Mouse (Mus musculus): ENCODE measurements around the gene Tmem18.

Tmem18 gene

DNA sequence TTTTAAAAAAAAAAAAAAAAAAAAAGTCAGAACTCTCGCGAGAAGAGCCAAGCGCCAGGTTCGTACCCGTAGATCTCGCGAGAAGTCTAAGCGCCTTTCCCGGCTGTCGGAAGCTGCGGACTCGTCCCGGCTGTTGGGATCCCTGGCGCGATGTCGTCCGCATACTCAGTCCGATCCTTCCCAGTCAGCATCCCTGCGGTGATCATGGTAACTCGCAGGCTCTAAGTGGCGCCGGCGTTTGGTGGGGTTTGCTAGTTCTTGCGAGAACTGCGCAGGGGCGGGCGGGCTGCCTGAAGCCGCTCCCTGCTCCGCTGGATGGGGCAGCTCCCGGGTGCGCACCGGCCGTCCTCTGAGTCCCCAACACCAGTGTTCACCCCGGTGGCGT, at the start of gene Tmem18:
Tmem18 (plus strand) TSS at position 71 of the 385 bp plus-strand sequence.
- peak; percentile 58 for DNase-seq (ENCODE audit: low spot score)

GRCm38 (mm10) chr12:30557349-30557748, 26.9 kb upstream of the Tmem18 start:
- no peak for DNase-seq (ENCODE audit: low spot score)

GRCm38 (mm10) chr12:30561411-30561810, 22.8 kb upstream of the Tmem18 start:
- no peak for DNase-seq (ENCODE audit: low spot score)

DNA sequence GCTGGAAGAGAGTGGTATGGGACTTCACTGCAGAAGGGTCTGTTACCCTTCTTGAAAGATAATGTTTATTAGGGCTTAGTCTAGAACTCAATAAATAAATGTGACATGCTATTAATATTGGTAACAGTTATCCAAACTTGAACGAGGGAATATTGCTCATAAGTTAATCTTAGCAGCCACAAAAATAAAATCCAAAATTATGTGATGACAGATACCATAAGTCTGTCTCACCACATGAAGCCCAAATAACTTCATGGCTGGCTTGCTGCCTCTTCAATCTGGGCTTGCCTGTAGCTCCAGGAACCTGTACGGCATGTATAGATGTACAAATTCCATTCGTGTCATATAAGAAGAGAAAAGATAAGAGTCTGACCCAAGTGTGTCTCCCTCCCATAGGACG, 12.2 kb upstream of the Tmem18 start:
- DNase-seq (ENCODE audit: low spot score): no peak

- no peak for DNase-seq (ENCODE audit: low spot score)
These were observed 8.3 kb upstream of the Tmem18 start for GRCm38 (mm10) chr12:30575952-30576351.

GRCm38 (mm10) chr12:30578019-30578418, 6.2 kb upstream of the Tmem18 start:
- peak; percentile 59 for DNase-seq (ENCODE audit: low spot score)

GRCm38 (mm10) chr12:30581277-30581676, 2.9 kb upstream of the Tmem18 start:
- no peak for DNase-seq (ENCODE audit: low spot score)

GRCm38 (mm10) chr12:30583586-30584355, 455 bp upstream of the Tmem18 start:
- no peak for DNase-seq (ENCODE audit: low spot score)

DNA sequence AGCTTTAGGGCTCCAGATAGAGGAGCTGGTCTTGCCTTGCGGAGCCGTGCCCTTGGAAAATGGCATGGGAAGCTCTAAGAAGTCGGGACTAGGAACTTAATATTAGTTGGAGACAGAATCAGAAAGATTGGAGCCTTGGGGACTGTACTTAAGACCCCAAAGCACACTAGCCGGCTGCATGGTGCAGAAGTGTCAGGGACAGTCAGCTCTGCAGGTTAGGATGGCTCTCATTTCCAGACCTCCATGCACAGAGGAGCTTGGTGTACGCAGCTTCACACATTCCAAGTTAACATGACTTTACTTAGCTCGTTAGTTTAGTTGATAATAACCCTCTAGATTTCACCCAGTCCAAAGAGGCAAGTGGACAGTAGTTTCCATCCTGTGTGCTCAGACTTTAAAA, 637 bp downstream of the Tmem18 start:
- DNase-seq (ENCODE audit: low spot score): no peak

- no peak for DNase-seq (ENCODE audit: low spot score)
These were observed 7.6 kb downstream of the Tmem18 start for GRCm38 (mm10) chr12:30591832-30592231.

- peak; percentile 37 for DNase-seq (ENCODE audit: low spot score)
These were observed 12.7 kb downstream of the Tmem18 start for GRCm38 (mm10) chr12:30596818-30597407.

GRCm38 (mm10) chr12:30598955-30599354, 14.7 kb downstream of the Tmem18 start:
- no peak for DNase-seq (ENCODE audit: low spot score)

DNA sequence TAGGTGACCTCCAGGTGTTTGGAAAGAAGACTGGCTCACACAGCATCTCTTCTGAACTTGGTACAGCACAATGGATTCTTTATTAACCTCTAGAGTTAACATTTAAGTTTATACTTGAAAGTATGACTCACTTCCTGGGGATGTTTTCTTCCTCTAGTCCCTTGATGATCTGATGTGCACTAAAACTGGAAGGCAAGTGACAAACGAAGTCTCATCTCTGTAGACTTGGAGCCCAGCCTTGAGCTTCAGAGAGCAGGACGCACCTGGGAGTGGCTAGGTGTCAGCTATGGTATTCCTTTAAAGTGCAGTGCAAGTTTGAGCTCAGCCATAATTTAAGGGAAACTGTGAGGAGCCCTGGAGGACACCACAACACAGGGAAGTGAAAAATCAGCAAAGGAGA, 15.2 kb downstream of the Tmem18 start:
- no peak for DNase-seq (ENCODE audit: low spot score)

GRCm38 (mm10) chr12:30599997-30600396, 15.8 kb downstream of the Tmem18 start:
- DNase-seq (ENCODE audit: low spot score): no peak

DNA sequence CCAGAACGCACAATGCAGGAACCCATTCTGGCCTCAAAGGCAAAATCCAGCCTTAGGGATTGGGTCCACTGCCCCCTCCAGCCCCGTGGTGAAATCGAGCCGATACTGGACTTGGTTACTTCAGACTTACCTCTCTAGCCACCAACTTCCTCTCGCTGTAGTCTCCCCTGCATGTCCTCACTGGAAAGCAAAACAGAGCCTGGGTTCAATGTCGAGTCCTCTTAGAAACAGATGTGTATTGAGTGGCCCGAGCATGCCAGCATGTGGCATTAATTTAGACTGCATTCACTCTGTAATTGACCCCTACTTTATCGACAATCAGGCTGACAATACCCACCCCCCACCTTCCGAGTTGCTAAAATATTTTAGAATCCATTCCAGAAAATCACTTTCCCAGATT, 19.8 kb downstream of the Tmem18 start:
- no peak for DNase-seq (ENCODE audit: low spot score)

- DNase-seq (ENCODE audit: low spot score): no peak
These were observed 20.6 kb downstream of the Tmem18 start for GRCm38 (mm10) chr12:30604876-30605275.

GRCm38 (mm10) chr12:30605941-30606340, 21.7 kb downstream of the Tmem18 start:
- DNase-seq (ENCODE audit: low spot score): no peak

DNA sequence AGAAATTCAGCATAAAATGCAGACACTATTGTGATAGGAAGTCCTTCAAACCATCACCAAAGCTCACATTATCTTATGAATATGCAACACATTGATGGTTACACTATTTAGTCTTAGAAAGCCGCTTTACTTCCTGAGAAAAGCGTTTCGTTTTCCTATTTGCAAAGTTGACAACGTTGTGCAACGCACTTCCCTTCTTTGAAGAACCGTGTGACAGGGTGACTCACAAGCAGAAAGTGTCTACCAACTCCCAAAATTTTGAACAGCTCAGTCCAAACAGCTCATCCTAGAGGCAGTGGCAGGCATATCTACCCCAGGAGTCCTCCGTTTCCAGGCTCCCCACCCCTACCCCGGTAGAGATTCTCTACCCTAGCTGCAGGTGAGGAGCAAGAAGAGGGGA, 22.5 kb downstream of the Tmem18 start:
- DNase-seq (ENCODE audit: low spot score): no peak

- no peak for DNase-seq (ENCODE audit: low spot score)
These were observed 34.2 kb downstream of the Tmem18 start for GRCm38 (mm10) chr12:30618425-30618824.

GRCm38 (mm10) chr12:30628466-30628865, 44.2 kb downstream of the Tmem18 start:
- no peak for DNase-seq (ENCODE audit: low spot score)

DNA sequence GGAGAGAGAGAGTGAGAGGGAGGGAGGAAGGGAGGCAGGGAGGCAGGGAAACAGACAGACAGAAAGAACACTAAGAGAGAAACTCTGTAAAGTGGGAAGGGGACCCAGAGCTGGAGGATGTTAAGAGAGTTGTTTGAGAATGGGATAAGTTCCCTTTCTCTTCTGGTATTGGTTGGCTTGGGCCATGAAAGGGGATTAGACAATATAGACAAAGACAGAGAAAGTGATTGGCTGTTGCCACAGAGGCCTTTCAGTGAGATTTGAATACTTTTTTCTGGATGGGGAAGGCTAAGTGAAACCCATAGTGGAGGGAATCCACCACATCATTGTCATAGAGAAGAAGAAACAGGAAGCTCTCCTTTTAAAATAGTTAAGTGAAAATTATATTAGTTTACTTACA, 50.3 kb downstream of the Tmem18 start:
- no peak for DNase-seq (ENCODE audit: low spot score)

All from layer of hippocampus, adult 9-10 months (tissue).